In genomic region chr16:42231306-42231705, GRCm38 (mm10) we compare ENCODE assay signal across 19 mouse cellular contexts.
DNase-seq lines count a peak whose midpoint lies in the region; ATAC-seq and TF ChIP-seq lines count a peak whose summit lies in the region.
"Had no signal": no experiment of that assay in that cellular context is flagged by ENCODE, and none has a peak within 500 bp of the region (broad histone marks: within the 10 kb centered on the region; RNA-seq: fewer than 3 reads in every experiment).

No protein-coding gene starts in this region.

- no peak for TF ChIP-seq POLR2A in liver, adult 2 months (IDR thresholded peaks at IDR 0.05; ENCODE audit: extremely low read depth, insufficient read depth, low read length)

- no peaks in the 10 kb centered on the region for H3K4me1 ChIP-seq in forebrain, postnatal 0 days (ENCODE audit: insufficient read depth)
- H3K4me1 ChIP-seq in forebrain, embryonic 16.5 days (replicated peaks; ENCODE audit: control insufficient read depth, insufficient read depth, low read length), result no peaks in the 10 kb centered on the region
- no peaks in the 10 kb centered on the region for H3K4me1 ChIP-seq in liver, adult 2 months (ENCODE audit: control insufficient read depth, insufficient read depth, low read length)
- H3K4me1 ChIP-seq: embryonic facial prominence, embryonic 15.5 days; hindbrain, embryonic 12.5 days; intestine, embryonic 15.5 days; limb, embryonic 13.5 days; lung, embryonic 15.5 days; megakaryocyte, embryonic 14.5 days; neural tube, embryonic 12.5 days had no signal

- H3K4me2 ChIP-seq in forebrain, postnatal 0 days (ENCODE audit: low read depth), result no peak overlapping the region
- H3K4me2 ChIP-seq in forebrain, embryonic 16.5 days (ENCODE audit: low read length), result no peak overlapping the region
- H3K4me2 ChIP-seq: embryonic facial prominence, embryonic 15.5 days; hindbrain, embryonic 12.5 days; intestine, embryonic 15.5 days; limb, embryonic 13.5 days; lung, embryonic 15.5 days; neural tube, embryonic 12.5 days had no signal

- WGBS in forebrain, postnatal 0 days, result 77% methylated on average over 4 of the region's 4 CpGs
- 76% methylated on average over 4 of the region's 4 CpGs for WGBS in forebrain, embryonic 16.5 days
- WGBS in liver, adult 2 months, result 61% methylated on average over 4 of the region's 4 CpGs

- no peak overlapping the region for H3K27ac ChIP-seq in forebrain, postnatal 0 days (ENCODE audit: low read depth, low read length)
- H3K27ac ChIP-seq in forebrain, embryonic 16.5 days (ENCODE audit: low read length), result no peak overlapping the region
- H3K27ac ChIP-seq in liver, adult 2 months (replicated peaks; ENCODE audit: insufficient read depth, low read depth, low read length), result no peak overlapping the region
- H3K27ac ChIP-seq: embryonic facial prominence, embryonic 15.5 days; hindbrain, embryonic 12.5 days; intestine, embryonic 15.5 days; limb, embryonic 13.5 days; lung, embryonic 15.5 days; neural tube, embryonic 12.5 days had no signal

- no peaks in the 10 kb centered on the region for H3K9me3 ChIP-seq in forebrain, postnatal 0 days (ENCODE audit: low read length)
- H3K9me3 ChIP-seq in forebrain, embryonic 16.5 days (ENCODE audit: control insufficient read depth, low read length), result no peaks in the 10 kb centered on the region
- H3K9me3 ChIP-seq: embryonic facial prominence, embryonic 15.5 days; intestine, embryonic 15.5 days; limb, embryonic 13.5 days; lung, embryonic 15.5 days; neural tube, embryonic 12.5 days had no signal

- no peaks in the 10 kb centered on the region for H3K27me3 ChIP-seq in forebrain, postnatal 0 days (ENCODE audit: insufficient read depth, low read length)
- H3K27me3 ChIP-seq in forebrain, embryonic 16.5 days (replicated peaks; ENCODE audit: control insufficient read depth, insufficient read depth, low read length), result no peaks in the 10 kb centered on the region
- H3K27me3 ChIP-seq in liver, adult 2 months (ENCODE audit: control insufficient read depth, insufficient read depth, low read length), result 0 out of 2 replicates have a peak, but pooled peaks cover 3% of the 10 kb centered on the region
- H3K27me3 ChIP-seq: embryonic facial prominence, embryonic 15.5 days; hindbrain, embryonic 12.5 days; intestine, embryonic 15.5 days; limb, embryonic 13.5 days; lung, embryonic 15.5 days; megakaryocyte, embryonic 14.5 days; neural tube, embryonic 12.5 days had no signal

- H3K79me2 ChIP-seq in liver, adult 2 months (ENCODE audit: control insufficient read depth, insufficient read depth, low read length), result no peaks in the 10 kb centered on the region

- peak; percentile 8; the same call in 1 of the 2 replicates for TF ChIP-seq CTCF in forebrain, postnatal 0 days (IDR thresholded peaks at IDR 0.05; ENCODE audit: low read depth)
- peak; percentile 32 for TF ChIP-seq CTCF in liver, adult 2 months (IDR thresholded peaks at IDR 0.05; ENCODE audit: low read depth, low read length)

- ATAC-seq in forebrain, postnatal 0 days, result no peak
- no peak for ATAC-seq in forebrain, embryonic 16.5 days
- ATAC-seq: intestine, embryonic 15.5 days had no signal

- no peak for DNase-seq in forebrain, postnatal 0 days
- no peak for DNase-seq in liver, adult 2 months (ENCODE audit: extremely low read depth, low read depth, low spot score)
- no peak for DNase-seq in liver
- peak; percentile 31 for DNase-seq in thymus, postnatal 4 days
- no peak for DNase-seq in thymus, postnatal 10 days (ENCODE audit: low spot score in 2 of 2)
- no peak for DNase-seq in heart, adult 18-20 months
- no peak for DNase-seq in frontal cortex, adult 2 months (ENCODE audit: extremely low spot score in 1 of 2, low spot score in 1 of 2)
- DNase-seq: B cell, adult 2 months; cerebellum, adult 18-20 months; heart, adult 11 months; right cerebral cortex, postnatal 14 days had no signal

- no peak overlapping the region for H3K9ac ChIP-seq in forebrain, postnatal 0 days
- no peak overlapping the region for H3K9ac ChIP-seq in forebrain, embryonic 16.5 days (replicated peaks; ENCODE audit: low read depth, low read length)
- no peak overlapping the region for H3K9ac ChIP-seq in liver, adult 2 months (ENCODE audit: low read depth, low read length)
- H3K9ac ChIP-seq: embryonic facial prominence, embryonic 15.5 days; hindbrain, embryonic 12.5 days; intestine, embryonic 15.5 days; limb, embryonic 13.5 days; lung, embryonic 15.5 days; neural tube, embryonic 12.5 days had no signal

- no peaks in the 10 kb centered on the region for H3K36me3 ChIP-seq in forebrain, postnatal 0 days (ENCODE audit: insufficient read depth)
- H3K36me3 ChIP-seq in forebrain, embryonic 16.5 days (ENCODE audit: control insufficient read depth, insufficient read depth), result no peaks in the 10 kb centered on the region
- no peaks in the 10 kb centered on the region for H3K36me3 ChIP-seq in liver, adult 2 months (ENCODE audit: control insufficient read depth, insufficient read depth, low read length)
- H3K36me3 ChIP-seq: embryonic facial prominence, embryonic 15.5 days; hindbrain, embryonic 12.5 days; intestine, embryonic 15.5 days; limb, embryonic 13.5 days; lung, embryonic 15.5 days; neural tube, embryonic 12.5 days had no signal

- H3K4me3 ChIP-seq in forebrain, postnatal 0 days (ENCODE audit: low read depth, low read length), result no peak overlapping the region
- no peak overlapping the region for H3K4me3 ChIP-seq in forebrain, embryonic 16.5 days (replicated peaks; ENCODE audit: low read length)
- no peak overlapping the region for H3K4me3 ChIP-seq in liver, adult 2 months (ENCODE audit: insufficient read depth, low read depth, low read length)
- H3K4me3 ChIP-seq: embryonic facial prominence, embryonic 15.5 days; hindbrain, embryonic 12.5 days; intestine, embryonic 15.5 days; limb, embryonic 13.5 days; lung, embryonic 15.5 days; megakaryocyte, embryonic 14.5 days; neural tube, embryonic 12.5 days had no signal
